Mouse (Mus musculus): ENCODE results near the gene Msx3.
A peak's percentile ranks its signal among the peaks of the same experiment; 100 is the strongest.

Gene Msx3

GRCm38 (mm10) chr7:140058528-140058927, 9.6 kb upstream of the Msx3 start:
- no peak for DNase-seq (ENCODE audit: extremely low read depth, insufficient read length, low spot score)

GRCm38 (mm10) chr7:140057413-140058407, 8.8 kb upstream of the Msx3 start:
- DNase-seq (ENCODE audit: extremely low read depth, insufficient read length, low spot score) = peak; percentile 75

- DNase-seq (ENCODE audit: extremely low read depth, insufficient read length, low spot score) = no peak
These were observed 5.2 kb upstream of the Msx3 start for GRCm38 (mm10) chr7:140054124-140054523.

- DNase-seq (ENCODE audit: extremely low read depth, insufficient read length, low spot score) = no peak
These were observed 313 bp upstream of the Msx3 start for GRCm38 (mm10) chr7:140049115-140049689.

GRCm38 (mm10) chr7:140047811-140048311, 1.0 kb downstream of the Msx3 start:
- DNase-seq (ENCODE audit: extremely low read depth, insufficient read length, low spot score) = no peak

GRCm38 (mm10) chr7:140045546-140045945, 3.3 kb downstream of the Msx3 start:
- DNase-seq (ENCODE audit: extremely low read depth, insufficient read length, low spot score) = no peak

GRCm38 (mm10) chr7:140042728-140043127, 6.2 kb downstream of the Msx3 start:
- no peak for DNase-seq (ENCODE audit: extremely low read depth, insufficient read length, low spot score)

- DNase-seq (ENCODE audit: extremely low read depth, insufficient read length, low spot score) = no peak
These were observed 11.7 kb downstream of the Msx3 start for GRCm38 (mm10) chr7:140037171-140037555.

- peak; percentile 97 for DNase-seq (ENCODE audit: extremely low read depth, insufficient read length, low spot score)
These were observed 12.4 kb downstream of the Msx3 start, which contains the start of the genes Zfp511 and Tubgcp2 for GRCm38 (mm10) chr7:140036281-140037170. Gene Zfp511 (plus strand): TSS chr7:140036391. Gene Tubgcp2 (minus strand): TSS chr7:140036669.

- no peak for DNase-seq (ENCODE audit: extremely low read depth, insufficient read length, low spot score)
These were observed 13.4 kb downstream of the Msx3 start for GRCm38 (mm10) chr7:140035456-140035855.

GRCm38 (mm10) chr7:140033386-140033785, 15.5 kb downstream of the Msx3 start:
- no peak for DNase-seq (ENCODE audit: extremely low read depth, insufficient read length, low spot score)

- no peak for DNase-seq (ENCODE audit: extremely low read depth, insufficient read length, low spot score)
These were observed 16.5 kb downstream of the Msx3 start for GRCm38 (mm10) chr7:140032366-140032765.

GRCm38 (mm10) chr7:140031771-140032170, 17.1 kb downstream of the Msx3 start:
- no peak for DNase-seq (ENCODE audit: extremely low read depth, insufficient read length, low spot score)

- DNase-seq (ENCODE audit: extremely low read depth, insufficient read length, low spot score) = no peak
These were observed 37.6 kb downstream of the Msx3 start for GRCm38 (mm10) chr7:140011336-140011735.

GRCm38 (mm10) chr7:140007781-140008180, 41.1 kb downstream of the Msx3 start:
- DNase-seq (ENCODE audit: extremely low read depth, insufficient read length, low spot score) = no peak

- no peak for DNase-seq (ENCODE audit: extremely low read depth, insufficient read length, low spot score)
These were observed 41.9 kb downstream of the Msx3 start for GRCm38 (mm10) chr7:140006861-140007611.

- no peak for DNase-seq (ENCODE audit: extremely low read depth, insufficient read length, low spot score)
These were observed 44.2 kb downstream of the Msx3 start for GRCm38 (mm10) chr7:140004666-140005065.

GRCm38 (mm10) chr7:140001086-140001740, 47.7 kb downstream of the Msx3 start:
- no peak for DNase-seq (ENCODE audit: extremely low read depth, insufficient read length, low spot score)

- no peak for DNase-seq (ENCODE audit: extremely low read depth, insufficient read length, low spot score)
These were observed 50.1 kb downstream of the Msx3 start for GRCm38 (mm10) chr7:139998691-139999350.

Data from 3134 (cell line).